Mouse (Mus musculus) stomach, embryonic 16.5 days (tissue): ENCODE measurements around the gene Tnfrsf11a. TPM values are rescaled to one million over a fixed set of nuclear protein-coding genes. Genes with fewer than 3 reads are reported as not detected.
"Not testable (repeated sequence)": the region's sequence is repeated elsewhere in the genome, so short reads cannot be mapped to it uniquely, and the experiment has no call there.

Source experiments
- ATAC-seq: fragments of 200-750 bp; cut with Nextera tagmentation; 2 replicates; pipeline ENCODE4 v1.8.0; 2017; ENCODE audit warnings: moderate number of reproducible peaks, moderate TSS enrichment; ENCODE audit not compliant: insufficient read depth, low FRiP score
- H3K27ac ChIP-seq: fragments of 300-500 bp; sonication (generic); 2 replicates; pipeline ENCODE4 v1.5.1; 2014; ENCODE audit warnings: low read length
- H3K27me3 ChIP-seq: fragments of 300-500 bp; sonication (generic); 2 replicates; pipeline ENCODE4 v1.6.1; 2014; ENCODE audit warnings: low read length, control low read depth, mixed read lengths; ENCODE audit not compliant: control insufficient read depth, insufficient read depth
- H3K36me3 ChIP-seq: fragments of 300-500 bp; sonication (generic); 2 replicates; pipeline ENCODE4 v1.6.1; 2014; ENCODE audit warnings: low read length; ENCODE audit not compliant: control insufficient read depth, insufficient read depth
- H3K4me1 ChIP-seq: fragments of 300-500 bp; sonication (generic); 2 replicates; pipeline ENCODE4 v1.6.1; 2014; ENCODE audit warnings: low read length, control low read depth, mixed read lengths; ENCODE audit not compliant: control insufficient read depth, insufficient read depth
- H3K4me2 ChIP-seq: fragments of 300-500 bp; sonication (generic); 2 replicates; pipeline ENCODE4 v1.6.1; 2014; ENCODE audit warnings: low read depth, low read length, mixed read lengths
- H3K4me3 ChIP-seq: fragments of 300-500 bp; sonication (generic); replicated peaks from 2 replicates; pipeline ENCODE4 v1.5.1; 2014; ENCODE audit warnings: mild to moderate bottlenecking, low read length
- H3K9ac ChIP-seq: fragments of 300-500 bp; sonication (generic); 2 replicates; pipeline ENCODE4 v1.6.1; 2014; ENCODE audit warnings: low read length
- H3K9me3 ChIP-seq: fragments of 300-500 bp; sonication (generic); replicated peaks from 2 replicates; pipeline ENCODE4 v1.6.1; 2016; ENCODE audit warnings: low read length, control low read depth; ENCODE audit not compliant: control insufficient read depth
- WGBS: fragments of 180-500 bp; shearing (Covaris S2); extraction: QIAGEN DNeasy Blood & Tissue Kit; methylation state at CpG from one replicate; pipeline ENCODE4 v1.1.7; 2014; 5-methylcytosine and 5-hydroxymethylcytosine counted together
- polyA plus RNA-seq: library from polyadenylated mRNA; unstranded; fragments of >200 nt; fragmentation: Nextera tagmentation; extraction: Ambion mirVana; gene quantifications from 2 replicates; pipeline ENCODE4 v1.2.1, GENCODE M21; 2015

Gene Tnfrsf11a
- polyA plus RNA-seq, 1 experiment from 2014 or later, result 1.8 TPM

- H3K9me3 ChIP-seq, result no peaks in the 10 kb centered on the region
- H3K4me3 ChIP-seq, result no peak overlapping the region
- no peaks in the 10 kb centered on the region for H3K27me3 ChIP-seq
- no peak overlapping the region for H3K27ac ChIP-seq
- 76% methylated on average over 4 of the region's 4 CpGs for WGBS
- ATAC-seq, result no peak
- no peaks in the 10 kb centered on the region for H3K4me1 ChIP-seq
- H3K9ac ChIP-seq, result no peak overlapping the region
- H3K4me2 ChIP-seq, result no peak overlapping the region
- H3K36me3 ChIP-seq, result 0 out of 2 replicates have a peak, but pooled peaks cover 5% of the 10 kb centered on the region
Observed at GRCm38 (mm10) chr1:105752196-105752595, 28.3 kb upstream of the Tnfrsf11a start.

- Histone ChIP-seq H3K4me2 (no peak overlapping the region), H3K4me3 (no peak overlapping the region), H3K27ac (no peak overlapping the region), H3K9ac (no peak overlapping the region), H3K36me3 (0 out of 2 replicates have a peak, but pooled peaks cover 3% of the 10 kb centered on the region), H3K4me1 (no peaks in the 10 kb centered on the region), H3K9me3 (no peaks in the 10 kb centered on the region), H3K27me3 (no peaks in the 10 kb centered on the region)
- no peak for ATAC-seq
- 86% methylated on average over 1 of the region's 1 CpGs for WGBS
Observed at GRCm38 (mm10) chr1:105752944-105753343, 27.6 kb upstream of the Tnfrsf11a start.

- no peak for ATAC-seq
- Histone ChIP-seq H3K36me3 (0 out of 2 replicates have a peak, but pooled peaks cover 3% of the 10 kb centered on the region), H3K9ac (no peak overlapping the region), H3K4me3 (no peak overlapping the region), H3K27ac (no peak overlapping the region), H3K27me3 (no peaks in the 10 kb centered on the region), H3K9me3 (0 out of 2 replicates have a peak, but pooled peaks cover 7% of the 10 kb centered on the region), H3K4me2 (no peak overlapping the region), H3K4me1 (no peaks in the 10 kb centered on the region)
- 88% methylated on average over 4 of the region's 4 CpGs for WGBS
Observed at GRCm38 (mm10) chr1:105758798-105759197, 21.7 kb upstream of the Tnfrsf11a start.

GRCm38 (mm10) chr1:105759422-105760165, 20.9 kb upstream of the Tnfrsf11a start:
- 0 out of 2 replicates have a peak, but pooled peaks have one; percentile 37 for ATAC-seq
- H3K27ac ChIP-seq, result no peak overlapping the region
- H3K4me2 ChIP-seq, result no peak overlapping the region
- no peaks in the 10 kb centered on the region for H3K4me1 ChIP-seq
- 0 out of 2 replicates have a peak, but pooled peaks cover 7% of the 10 kb centered on the region for H3K9me3 ChIP-seq
- H3K27me3 ChIP-seq, result no peaks in the 10 kb centered on the region
- H3K4me3 ChIP-seq, result no peak overlapping the region
- no peak overlapping the region for H3K9ac ChIP-seq
- 0 out of 2 replicates have a peak, but pooled peaks cover 2% of the 10 kb centered on the region for H3K36me3 ChIP-seq
- WGBS, result 57% methylated on average over 3 of the region's 3 CpGs

- H3K4me3 ChIP-seq, result no peak overlapping the region
- 0 out of 2 replicates have a peak, but pooled peaks cover 7% of the 10 kb centered on the region for H3K9me3 ChIP-seq
- no peaks in the 10 kb centered on the region for H3K4me1 ChIP-seq
- no peak overlapping the region for H3K27ac ChIP-seq
- 62% methylated on average over 8 of the region's 8 CpGs for WGBS
- H3K36me3 ChIP-seq, result no peaks in the 10 kb centered on the region
- no peaks in the 10 kb centered on the region for H3K27me3 ChIP-seq
- no peak overlapping the region for H3K4me2 ChIP-seq
- ATAC-seq, result no peak
- H3K9ac ChIP-seq, result no peak overlapping the region
Observed at GRCm38 (mm10) chr1:105765586-105765985, 14.9 kb upstream of the Tnfrsf11a start.

- not testable (repeated sequence) for H3K27ac ChIP-seq, H3K36me3 ChIP-seq, H3K9me3 ChIP-seq, ATAC-seq, H3K27me3 ChIP-seq, H3K4me3 ChIP-seq, H3K4me1 ChIP-seq, H3K4me2 ChIP-seq, H3K9ac ChIP-seq
- WGBS, result 72% methylated on average over 9 of the region's 9 CpGs
Observed at GRCm38 (mm10) chr1:105766099-105766498, 14.4 kb upstream of the Tnfrsf11a start.

GRCm38 (mm10) chr1:105768397-105768796, 12.1 kb upstream of the Tnfrsf11a start:
- no peaks in the 10 kb centered on the region for H3K36me3 ChIP-seq
- H3K27ac ChIP-seq, result no peak overlapping the region
- ATAC-seq, result no peak
- no peak overlapping the region for H3K4me2 ChIP-seq
- H3K4me3 ChIP-seq, result no peak overlapping the region
- H3K9me3 ChIP-seq, result 0 out of 2 replicates have a peak, but pooled peaks cover under 1% of the 10 kb centered on the region
- no peak overlapping the region for H3K9ac ChIP-seq
- no peaks in the 10 kb centered on the region for H3K27me3 ChIP-seq
- no peaks in the 10 kb centered on the region for H3K4me1 ChIP-seq
- WGBS, result 91% methylated on average over 2 of the region's 2 CpGs

- no peak overlapping the region for H3K4me3 ChIP-seq
- H3K9me3 ChIP-seq, result no peaks in the 10 kb centered on the region
- H3K36me3 ChIP-seq, result no peaks in the 10 kb centered on the region
- H3K9ac ChIP-seq, result no peak overlapping the region
- H3K4me2 ChIP-seq, result no peak overlapping the region
- 77% methylated on average over 2 of the region's 2 CpGs for WGBS
- no peak for ATAC-seq
- no peaks in the 10 kb centered on the region for H3K27me3 ChIP-seq
- H3K27ac ChIP-seq, result no peak overlapping the region
- no peaks in the 10 kb centered on the region for H3K4me1 ChIP-seq
Observed at GRCm38 (mm10) chr1:105770685-105771084, 9.8 kb upstream of the Tnfrsf11a start.

- peaks cover 4% of the 10 kb centered on the region; the same call in 1 of the 2 replicates for H3K27me3 ChIP-seq
- no peaks in the 10 kb centered on the region for H3K36me3 ChIP-seq
- ATAC-seq, result no peak
- 84% methylated on average over 4 of the region's 4 CpGs for WGBS
- no peaks in the 10 kb centered on the region for H3K9me3 ChIP-seq
- peaks cover 6% of the 10 kb centered on the region for H3K4me1 ChIP-seq
- H3K4me3 ChIP-seq, result no peak overlapping the region
- no peak overlapping the region for H3K4me2 ChIP-seq
- H3K9ac ChIP-seq, result no peak overlapping the region
- no peak overlapping the region for H3K27ac ChIP-seq
Observed at GRCm38 (mm10) chr1:105776426-105776825, 4.1 kb upstream of the Tnfrsf11a start.
